Mouse (Mus musculus) limb, embryonic 12.5 days (tissue): ENCODE data around the gene Lpp. TPM values are rescaled to one million over a fixed set of nuclear protein-coding genes. Genes with fewer than 3 reads are reported as not detected.

Experiments
- ATAC-seq: fragments of 200-750 bp; cut with Nextera tagmentation; 2 replicates; pipeline ENCODE4 v1.8.0; 2017; ENCODE audit warnings: low read depth, moderate TSS enrichment; ENCODE audit not compliant: insufficient number of reproducible peaks, insufficient read depth, low FRiP score, low TSS enrichment
- H3K27ac ChIP-seq: fragments of 300-500 bp; sonication (generic); 2 replicates; pipeline ENCODE4 v1.5.1; 2016; ENCODE audit warnings: mild to moderate bottlenecking, moderate library complexity
- H3K27me3 ChIP-seq: fragments of 300-500 bp; sonication (generic); 2 replicates; pipeline ENCODE4 v1.6.1; 2016; ENCODE audit warnings: mild to moderate bottlenecking, moderate library complexity
- H3K36me3 ChIP-seq: fragments of 300-500 bp; sonication (generic); 2 replicates; pipeline ENCODE4 v1.6.1; 2016; ENCODE audit warnings: mild to moderate bottlenecking, moderate library complexity
- H3K4me1 ChIP-seq: fragments of 300-500 bp; sonication (generic); replicated peaks from 2 replicates; pipeline ENCODE4 v1.6.1; 2016
- H3K4me2 ChIP-seq: fragments of 300-500 bp; sonication (generic); 2 replicates; pipeline ENCODE4 v1.6.1; 2016; ENCODE audit warnings: mild to moderate bottlenecking, moderate library complexity
- H3K4me3 ChIP-seq: fragments of 300-500 bp; sonication (generic); replicated peaks from 2 replicates; pipeline ENCODE4 v1.5.1; 2016; ENCODE audit warnings: mild to moderate bottlenecking
- H3K9ac ChIP-seq: fragments of 300-500 bp; sonication (generic); replicated peaks from 2 replicates; pipeline ENCODE4 v1.6.1; 2016; ENCODE audit warnings: mild to moderate bottlenecking, moderate library complexity
- H3K9me3 ChIP-seq: fragments of 300-500 bp; sonication (generic); 2 replicates; pipeline ENCODE4 v1.6.1; 2016; ENCODE audit warnings: mild to moderate bottlenecking, moderate library complexity
- WGBS: fragments of 180-500 bp; shearing (Covaris S2); methylation state at CpG from one replicate; pipeline ENCODE4 v1.1.7; 2016; 5-methylcytosine and 5-hydroxymethylcytosine counted together
- polyA plus RNA-seq: library from polyadenylated mRNA; unstranded; fragments of >200 nt; fragmentation: Nextera tagmentation; extraction: Ambion mirVana; gene quantifications from 2 replicates; pipeline ENCODE4 v1.2.1, GENCODE M21; 2016

The Lpp gene
- polyA plus RNA-seq, 1 experiment from 2014 or later: 39.4 TPM

- Histone ChIP-seq H3K9ac (no peak overlapping the region), H3K4me1 (peaks cover 29% of the 10 kb centered on the region), H3K4me2 (no peak overlapping the region), H3K27me3 (no peaks in the 10 kb centered on the region), H3K27ac (no peak overlapping the region), H3K36me3 (no peaks in the 10 kb centered on the region), H3K9me3 (no peaks in the 10 kb centered on the region), H3K4me3 (no peak overlapping the region)
- 75% methylated on average over 3 of the region's 3 CpGs for WGBS
- no peak for ATAC-seq
Measured at GRCm38 (mm10) chr16:24516993-24517392, 123.7 kb downstream of the Lpp start.

GRCm38 (mm10) chr16:24517501-24518042 lies 124.3 kb downstream of the Lpp start:
- no peaks in the 10 kb centered on the region for H3K36me3 ChIP-seq
- no peak for ATAC-seq
- H3K9me3 ChIP-seq: no peaks in the 10 kb centered on the region
- no peak overlapping the region for H3K9ac ChIP-seq
- H3K4me1 ChIP-seq: peaks cover 26% of the 10 kb centered on the region
- H3K27ac ChIP-seq: no peak overlapping the region
- H3K27me3 ChIP-seq: no peaks in the 10 kb centered on the region
- no peak overlapping the region for H3K4me2 ChIP-seq
- WGBS: 63% methylated on average over 9 of the region's 9 CpGs
- no peak overlapping the region for H3K4me3 ChIP-seq

- H3K9me3 ChIP-seq: no peaks in the 10 kb centered on the region
- no peaks in the 10 kb centered on the region for H3K27me3 ChIP-seq
- H3K36me3 ChIP-seq: no peaks in the 10 kb centered on the region
- ATAC-seq: no peak
- H3K4me2 ChIP-seq: no peak overlapping the region
- WGBS: 71% methylated on average over 7 of the region's 7 CpGs
- H3K4me1 ChIP-seq: peaks cover 22% of the 10 kb centered on the region
- H3K9ac ChIP-seq: no peak overlapping the region
- no peak overlapping the region for H3K4me3 ChIP-seq
- no peak overlapping the region for H3K27ac ChIP-seq
Measured at GRCm38 (mm10) chr16:24518785-24519184, 125.5 kb downstream of the Lpp start.

GRCm38 (mm10) chr16:24527219-24527618 lies 133.9 kb downstream of the Lpp start:
- Histone ChIP-seq H3K4me3 (no peak overlapping the region), H3K36me3 (peaks cover 3% of the 10 kb centered on the region; the same call in 1 of the 2 replicates), H3K27ac (no peak overlapping the region), H3K9me3 (no peaks in the 10 kb centered on the region), H3K9ac (no peak overlapping the region), H3K4me2 (no peak overlapping the region), H3K27me3 (no peaks in the 10 kb centered on the region), H3K4me1 (0 out of 2 replicates have a peak, but pooled peaks cover 3% of the 10 kb centered on the region)
- ATAC-seq: no peak
- 94% methylated on average over 7 of the region's 7 CpGs for WGBS

GRCm38 (mm10) chr16:24531681-24532080 lies 138.4 kb downstream of the Lpp start:
- Histone ChIP-seq H3K9me3 (no peaks in the 10 kb centered on the region), H3K9ac (no peak overlapping the region), H3K36me3 (peaks cover 3% of the 10 kb centered on the region; the same call in 1 of the 2 replicates), H3K4me1 (no peaks in the 10 kb centered on the region), H3K4me2 (no peak overlapping the region), H3K4me3 (no peak overlapping the region), H3K27ac (no peak overlapping the region), H3K27me3 (no peaks in the 10 kb centered on the region)
- no peak for ATAC-seq
- 85% methylated on average over 2 of the region's 2 CpGs for WGBS

GRCm38 (mm10) chr16:24535221-24535620 lies 141.9 kb downstream of the Lpp start:
- no peak overlapping the region for H3K27ac ChIP-seq
- no peak for ATAC-seq
- H3K27me3 ChIP-seq: no peaks in the 10 kb centered on the region
- H3K36me3 ChIP-seq: no peaks in the 10 kb centered on the region
- H3K4me2 ChIP-seq: no peak overlapping the region
- H3K9me3 ChIP-seq: no peaks in the 10 kb centered on the region
- H3K4me1 ChIP-seq: no peaks in the 10 kb centered on the region
- H3K4me3 ChIP-seq: no peak overlapping the region
- 86% methylated on average over 6 of the region's 6 CpGs for WGBS
- no peak overlapping the region for H3K9ac ChIP-seq

- H3K27ac ChIP-seq: no peak overlapping the region
- no peaks in the 10 kb centered on the region for H3K36me3 ChIP-seq
- no peak for ATAC-seq
- 64% methylated on average over 7 of the region's 7 CpGs for WGBS
- H3K27me3 ChIP-seq: no peaks in the 10 kb centered on the region
- H3K4me2 ChIP-seq: no peak overlapping the region
- no peaks in the 10 kb centered on the region for H3K9me3 ChIP-seq
- H3K4me3 ChIP-seq: no peak overlapping the region
- no peak overlapping the region for H3K9ac ChIP-seq
- H3K4me1 ChIP-seq: no peaks in the 10 kb centered on the region
Measured at GRCm38 (mm10) chr16:24536261-24536660, 143.0 kb downstream of the Lpp start.

GRCm38 (mm10) chr16:24539003-24539402 lies 145.7 kb downstream of the Lpp start:
- no peak for ATAC-seq
- H3K27ac ChIP-seq: no peak overlapping the region
- 89% methylated on average over 4 of the region's 4 CpGs for WGBS
- no peaks in the 10 kb centered on the region for H3K36me3 ChIP-seq
- no peak overlapping the region for H3K9ac ChIP-seq
- H3K4me1 ChIP-seq: no peaks in the 10 kb centered on the region
- H3K4me2 ChIP-seq: no peak overlapping the region
- no peaks in the 10 kb centered on the region for H3K27me3 ChIP-seq
- no peaks in the 10 kb centered on the region for H3K9me3 ChIP-seq
- no peak overlapping the region for H3K4me3 ChIP-seq

- no peak for ATAC-seq
- no peak overlapping the region for H3K4me3 ChIP-seq
- H3K36me3 ChIP-seq: no peaks in the 10 kb centered on the region
- no peak overlapping the region for H3K4me2 ChIP-seq
- H3K27ac ChIP-seq: no peak overlapping the region
- no peaks in the 10 kb centered on the region for H3K4me1 ChIP-seq
- WGBS: 91% methylated on average over 7 of the region's 7 CpGs
- no peak overlapping the region for H3K9ac ChIP-seq
- H3K9me3 ChIP-seq: no peaks in the 10 kb centered on the region
- no peaks in the 10 kb centered on the region for H3K27me3 ChIP-seq
Measured at GRCm38 (mm10) chr16:24542864-24543263, 149.6 kb downstream of the Lpp start.

GRCm38 (mm10) chr16:24545366-24545765 lies 152.1 kb downstream of the Lpp start:
- ATAC-seq: no peak
- H3K9ac ChIP-seq: no peak overlapping the region
- WGBS: 91% methylated on average over 5 of the region's 5 CpGs
- no peaks in the 10 kb centered on the region for H3K27me3 ChIP-seq
- no peak overlapping the region for H3K4me2 ChIP-seq
- no peaks in the 10 kb centered on the region for H3K4me1 ChIP-seq
- H3K9me3 ChIP-seq: no peaks in the 10 kb centered on the region
- no peak overlapping the region for H3K4me3 ChIP-seq
- H3K27ac ChIP-seq: no peak overlapping the region
- no peaks in the 10 kb centered on the region; the same call in 1 of the 2 replicates for H3K36me3 ChIP-seq

- Histone ChIP-seq H3K36me3 (no peaks in the 10 kb centered on the region), H3K4me3 (no peak overlapping the region), H3K9ac (no peak overlapping the region), H3K9me3 (no peaks in the 10 kb centered on the region), H3K27ac (no peak overlapping the region), H3K4me1 (no peaks in the 10 kb centered on the region), H3K27me3 (no peaks in the 10 kb centered on the region), H3K4me2 (no peak overlapping the region)
- WGBS: 92% methylated on average over 4 of the region's 4 CpGs
- ATAC-seq: no peak
Measured at GRCm38 (mm10) chr16:24558458-24558857, 165.2 kb downstream of the Lpp start.

- no peak overlapping the region for H3K9ac ChIP-seq
- no peak for ATAC-seq
- no peaks in the 10 kb centered on the region for H3K9me3 ChIP-seq
- H3K4me2 ChIP-seq: no peak overlapping the region
- no peak overlapping the region for H3K4me3 ChIP-seq
- no peak overlapping the region for H3K27ac ChIP-seq
- H3K4me1 ChIP-seq: peaks cover 6% of the 10 kb centered on the region; the same call in 1 of the 2 replicates
- no peaks in the 10 kb centered on the region for H3K36me3 ChIP-seq
- WGBS: 90% methylated on average over 4 of the region's 4 CpGs
- no peaks in the 10 kb centered on the region for H3K27me3 ChIP-seq
Measured at GRCm38 (mm10) chr16:24559811-24560210, 166.5 kb downstream of the Lpp start.
